Mouse (Mus musculus) kidney, adult 2 months (tissue): ENCODE measurements around the gene Slc22a18. TPM values are rescaled to one million over a fixed set of nuclear protein-coding genes. Genes with fewer than 3 reads are reported as not detected.

Experiments
- DNase-seq: peaks from one replicate; pipeline ENCODE4 v3.0.0; 2021
- H3K27ac ChIP-seq: fragments of 200-500 bp; 2 replicates; pipeline ENCODE4 v1.5.1; 2012; ENCODE audit warnings: low read depth, low read length, control low read depth, inconsistent platforms; ENCODE audit not compliant: insufficient read depth
- H3K27me3 ChIP-seq: fragments of 200-500 bp; replicated peaks from 2 replicates; pipeline ENCODE4 v1.6.1; 2012; ENCODE audit warnings: mild to moderate bottlenecking, moderate library complexity, low read length, inconsistent platforms; ENCODE audit not compliant: control insufficient read depth, insufficient read depth
- H3K36me3 ChIP-seq: fragments of 200-500 bp; 2 replicates; pipeline ENCODE4 v1.6.1; 2012; ENCODE audit warnings: mild to moderate bottlenecking, moderate library complexity, low read length, inconsistent platforms; ENCODE audit not compliant: control insufficient read depth, insufficient read depth
- H3K4me1 ChIP-seq: fragments of 200-500 bp; 2 replicates; pipeline ENCODE4 v1.6.1; 2011; ENCODE audit warnings: low read length; ENCODE audit not compliant: control insufficient read depth, insufficient read depth
- H3K4me3 ChIP-seq: fragments of 200-500 bp; 2 replicates; pipeline ENCODE4 v1.5.1; 2011; ENCODE audit warnings: mild to moderate bottlenecking, low read depth, low read length, control low read depth; ENCODE audit not compliant: insufficient read depth
- CTCF ChIP-seq: fragments of 200-500 bp; conservative IDR thresholded peaks from 2 replicates; pipeline ENCODE4 v1.5.1; 2011; ENCODE audit warnings: low read depth, mild to moderate bottlenecking, control low read depth, low read length, moderate library complexity, mixed read lengths; ENCODE audit not compliant: insufficient read depth, insufficient read length
- POLR2A ChIP-seq: fragments of 200-500 bp; IDR thresholded peaks from one replicate; pipeline ENCODE4 v1.6.1; 2011; ENCODE audit warnings: low read depth, low read length, control low read depth
- WGBS: fragments of 180-500 bp; shearing (Covaris S2); methylation state at CpG from one replicate; pipeline ENCODE4 v1.1.7; 2018; 5-methylcytosine and 5-hydroxymethylcytosine counted together
- polyA plus RNA-seq: library from polyadenylated mRNA; depleted of rRNA; stranded (reverse); fragments of >200 nt; gene quantifications from 2 replicates; pipeline ENCODE4 v1.2.3, GENCODE M21; 2012

Gene Slc22a18
- polyA plus RNA-seq, 1 experiment = 1,125 TPM

- 83% methylated on average over 2 of the region's 2 CpGs for WGBS
These were observed 31.9 kb downstream of the Slc22a18 start for GRCm38 (mm10) chr7:143505411-143505810.

GRCm38 (mm10) chr7:143505823-143506222, 32.3 kb downstream of the Slc22a18 start:
- peak; percentile 90 for DNase-seq
- no peaks in the 10 kb centered on the region for H3K36me3 ChIP-seq
- H3K4me3 ChIP-seq = no peak overlapping the region
- WGBS = 31% methylated on average over 11 of the region's 11 CpGs
- 0 out of 2 replicates have a peak, but pooled peaks cover 9% of the 10 kb centered on the region for H3K4me1 ChIP-seq
- TF ChIP-seq POLR2A (no peak), CTCF (peak; percentile 76)
- H3K27me3 ChIP-seq = no peaks in the 10 kb centered on the region
- no peak overlapping the region for H3K27ac ChIP-seq

More at GRCm38 (mm10) chr7:143505411-143505810, 31.9 kb downstream of the Slc22a18 start:
- no peak for TF ChIP-seq CTCF
- TF ChIP-seq POLR2A = no peak
- Histone ChIP-seq H3K27ac (no peak overlapping the region), H3K36me3 (no peaks in the 10 kb centered on the region), H3K4me3 (no peak overlapping the region), H3K27me3 (no peaks in the 10 kb centered on the region), H3K4me1 (peaks cover 12% of the 10 kb centered on the region; the same call in 1 of the 2 replicates)
- DNase-seq = no peak

- WGBS = 67% methylated on average over 7 of the region's 7 CpGs
These were observed 32.7 kb downstream of the Slc22a18 start for GRCm38 (mm10) chr7:143506271-143506670.

GRCm38 (mm10) chr7:143506675-143507074, 33.1 kb downstream of the Slc22a18 start:
- TF ChIP-seq POLR2A (no peak), CTCF (peak; percentile 85)
- Histone ChIP-seq H3K27ac (no peak overlapping the region), H3K27me3 (no peaks in the 10 kb centered on the region), H3K4me3 (no peak overlapping the region), H3K4me1 (0 out of 2 replicates have a peak, but pooled peaks cover 9% of the 10 kb centered on the region), H3K36me3 (no peaks in the 10 kb centered on the region)
- peak; percentile 81 for DNase-seq
- WGBS = 39% methylated on average over 7 of the region's 7 CpGs

More at GRCm38 (mm10) chr7:143506271-143506670, 32.7 kb downstream of the Slc22a18 start:
- DNase-seq = no peak
- Histone ChIP-seq H3K4me3 (no peak overlapping the region), H3K36me3 (no peaks in the 10 kb centered on the region), H3K27me3 (no peaks in the 10 kb centered on the region), H3K4me1 (0 out of 2 replicates have a peak, but pooled peaks cover 9% of the 10 kb centered on the region), H3K27ac (no peak overlapping the region)
- no peak for TF ChIP-seq POLR2A
- no peak for TF ChIP-seq CTCF

- Histone ChIP-seq H3K27ac (no peak overlapping the region), H3K4me3 (no peak overlapping the region), H3K4me1 (0 out of 2 replicates have a peak, but pooled peaks cover 6% of the 10 kb centered on the region), H3K27me3 (no peaks in the 10 kb centered on the region), H3K36me3 (no peaks in the 10 kb centered on the region)
- peak; percentile 63 for DNase-seq
- TF ChIP-seq CTCF = no peak
- no peak for TF ChIP-seq POLR2A
- 56% methylated on average over 1 of the region's 1 CpGs for WGBS
These were observed 36.0 kb downstream of the Slc22a18 start for GRCm38 (mm10) chr7:143509566-143509965.

GRCm38 (mm10) chr7:143510593-143511334, 37.2 kb downstream of the Slc22a18 start:
- DNase-seq = peak; percentile 73
- Histone ChIP-seq H3K27ac (no peak overlapping the region), H3K4me3 (no peak overlapping the region), H3K4me1 (0 out of 2 replicates have a peak, but pooled peaks cover 6% of the 10 kb centered on the region), H3K36me3 (no peaks in the 10 kb centered on the region; the same call in 1 of the 2 replicates), H3K27me3 (no peaks in the 10 kb centered on the region)
- WGBS = 67% methylated on average over 3 of the region's 3 CpGs
- TF ChIP-seq CTCF (no peak), POLR2A (no peak)

- Histone ChIP-seq H3K27me3 (no peaks in the 10 kb centered on the region), H3K36me3 (no peaks in the 10 kb centered on the region; the same call in 1 of the 2 replicates), H3K27ac (no peak overlapping the region), H3K4me1 (0 out of 2 replicates have a peak, but pooled peaks cover 6% of the 10 kb centered on the region), H3K4me3 (no peak overlapping the region)
- no peak for TF ChIP-seq CTCF
- TF ChIP-seq POLR2A = no peak
- no peak for DNase-seq
These were observed 37.8 kb downstream of the Slc22a18 start for GRCm38 (mm10) chr7:143511335-143511712.
